Mouse (Mus musculus): ENCODE data around the gene Slc25a10. TPM values are rescaled to one million over a fixed set of nuclear protein-coding genes. Genes with fewer than 3 reads are reported as not detected.
A peak's percentile ranks its signal among the peaks of the same experiment; 100 is the strongest.

The Slc25a10 gene
- polyA plus RNA-seq, 1 experiment = 157 TPM

DNA sequence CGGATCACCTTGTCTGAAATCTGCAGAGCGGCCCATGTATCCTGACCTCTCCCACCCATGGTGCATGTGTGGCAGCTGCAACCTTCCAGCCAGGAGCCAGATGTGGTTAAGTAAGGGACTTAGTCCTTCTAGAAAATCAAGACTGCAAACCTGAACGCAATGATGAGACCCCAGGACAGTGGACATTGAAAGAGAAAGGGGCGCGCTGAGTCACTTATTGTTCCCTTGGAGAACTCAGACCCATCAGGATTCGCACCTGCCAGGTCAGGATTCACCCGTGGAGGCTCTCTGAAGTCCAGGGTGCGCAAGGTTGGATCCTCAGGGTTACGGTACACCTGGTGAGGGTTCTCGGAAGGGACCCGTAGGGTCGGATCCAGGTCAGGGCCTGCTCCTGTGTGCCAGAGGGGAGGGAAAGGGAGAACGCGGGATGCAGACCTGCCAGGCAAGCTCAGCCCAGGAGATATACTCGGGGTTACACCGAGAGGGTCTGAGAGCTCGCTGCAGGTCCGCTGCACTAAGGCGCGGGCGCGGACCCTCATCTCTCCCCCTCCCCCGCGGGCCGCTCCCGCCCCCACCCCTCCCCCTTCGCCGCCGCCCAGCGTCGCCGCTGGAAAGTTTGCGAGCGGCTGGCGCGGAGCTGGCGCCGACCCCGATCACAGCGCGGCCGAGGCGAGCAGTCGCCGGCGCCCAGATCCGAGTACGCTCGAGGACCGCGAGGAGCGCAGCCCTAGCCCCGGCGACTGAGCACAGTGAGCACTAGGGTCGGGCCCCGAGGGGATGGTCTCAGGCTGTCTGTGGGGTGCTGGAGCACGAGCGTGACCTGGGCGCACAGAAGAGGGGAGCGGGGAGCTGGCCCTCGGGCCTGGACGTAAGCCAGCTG, 38.7 kb downstream of the Slc25a10 start, which contains the start of gene Gcgr:
Gcgr (plus strand) TSS at position 615 of the 880 bp plus-strand sequence.
- H3K4me1 ChIP-seq (ENCODE audit: control insufficient read depth, insufficient read depth, low read length) = peaks cover 4% of the 10 kb centered on the region; the same call in 1 of the 2 replicates
- H3K4me3 ChIP-seq (replicated peaks; ENCODE audit: extremely low read depth, low read depth, low read length) = no peak within 1 kb of the TSS
- DNase-seq = no peak
- no peak for TF ChIP-seq POLR2A (IDR thresholded peaks at IDR 0.05; ENCODE audit: borderline replicate concordance, extremely low read depth, low read depth, low read length)
- no peak for TF ChIP-seq CTCF (IDR thresholded peaks at IDR 0.05; ENCODE audit: insufficient read depth, low read length)
- WGBS = 10% methylated on average over 58 of the region's 62 CpGs

- 24% methylated on average over 9 of the region's 9 CpGs for WGBS
- H3K4me3 ChIP-seq (replicated peaks; ENCODE audit: extremely low read depth, low read depth, low read length) = no peak overlapping the region
Observed at GRCm38 (mm10) chr11:120531646-120532045, 40.0 kb downstream of the Slc25a10 start.

DNA sequence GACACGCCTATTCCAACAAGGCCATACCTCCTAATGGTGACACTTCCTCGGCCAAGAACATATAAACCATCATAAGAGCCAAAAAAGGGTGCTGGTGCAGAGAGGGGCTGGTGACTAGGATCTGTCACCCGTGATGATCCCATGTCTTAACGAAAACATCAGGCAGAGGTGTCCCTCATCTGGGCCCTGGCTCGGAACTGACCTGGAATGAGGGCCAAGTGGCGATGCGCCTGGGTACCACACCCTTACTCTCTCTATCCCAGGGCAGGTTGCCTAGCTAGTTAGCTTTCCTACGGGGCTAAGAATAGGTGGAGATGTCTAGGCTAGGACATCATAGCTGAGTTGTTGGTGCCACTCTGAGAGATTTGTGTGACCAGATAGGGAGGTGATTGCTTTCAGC, 42.5 kb downstream of the Slc25a10 start:
- no peak for DNase-seq
- H3K4me3 ChIP-seq (replicated peaks; ENCODE audit: extremely low read depth, low read depth, low read length) = no peak overlapping the region
- 82% methylated on average over 8 of the region's 8 CpGs for WGBS
- no peak for TF ChIP-seq POLR2A (IDR thresholded peaks at IDR 0.05; ENCODE audit: borderline replicate concordance, extremely low read depth, low read depth, low read length)
- no peak for TF ChIP-seq CTCF (IDR thresholded peaks at IDR 0.05; ENCODE audit: insufficient read depth, low read length)
- H3K4me1 ChIP-seq (ENCODE audit: control insufficient read depth, insufficient read depth, low read length) = peaks cover 8% of the 10 kb centered on the region

More at GRCm38 (mm10) chr11:120531646-120532045, 40.0 kb downstream of the Slc25a10 start:
- no peak for TF ChIP-seq POLR2A (IDR thresholded peaks at IDR 0.05; ENCODE audit: borderline replicate concordance, extremely low read depth, low read depth, low read length)
- TF ChIP-seq CTCF (IDR thresholded peaks at IDR 0.05; ENCODE audit: insufficient read depth, low read length) = no peak
- no peak for DNase-seq
- peaks cover 4% of the 10 kb centered on the region; the same call in 1 of the 2 replicates for H3K4me1 ChIP-seq (ENCODE audit: control insufficient read depth, insufficient read depth, low read length)

- Histone ChIP-seq H3K4me3 (replicated peaks; ENCODE audit: extremely low read depth, low read depth, low read length) (no peak overlapping the region), H3K4me1 (ENCODE audit: control insufficient read depth, insufficient read depth, low read length) (peaks cover 18% of the 10 kb centered on the region)
- DNase-seq = no peak
- TF ChIP-seq CTCF (IDR thresholded peaks at IDR 0.05; ENCODE audit: insufficient read depth, low read length) (no peak), POLR2A (IDR thresholded peaks at IDR 0.05; ENCODE audit: borderline replicate concordance, extremely low read depth, low read depth, low read length) (no peak)
- WGBS = 74% methylated on average over 3 of the region's 3 CpGs
Observed at GRCm38 (mm10) chr11:120535145-120535544, 43.5 kb downstream of the Slc25a10 start.

- TF ChIP-seq CTCF (IDR thresholded peaks at IDR 0.05; ENCODE audit: insufficient read depth, low read length) = no peak
- TF ChIP-seq POLR2A (IDR thresholded peaks at IDR 0.05; ENCODE audit: borderline replicate concordance, extremely low read depth, low read depth, low read length) = no peak
- DNase-seq = no peak
- Histone ChIP-seq H3K4me1 (ENCODE audit: control insufficient read depth, insufficient read depth, low read length) (peaks cover 16% of the 10 kb centered on the region), H3K4me3 (replicated peaks; ENCODE audit: extremely low read depth, low read depth, low read length) (no peak overlapping the region)
- WGBS = 70% methylated on average over 3 of the region's 3 CpGs
Observed at GRCm38 (mm10) chr11:120535804-120536203, 44.2 kb downstream of the Slc25a10 start.

GRCm38 (mm10) chr11:120538485-120538884, 46.8 kb downstream of the Slc25a10 start:
- no peak for TF ChIP-seq POLR2A (IDR thresholded peaks at IDR 0.05; ENCODE audit: borderline replicate concordance, extremely low read depth, low read depth, low read length)
- TF ChIP-seq CTCF (IDR thresholded peaks at IDR 0.05; ENCODE audit: insufficient read depth, low read length) = no peak
- WGBS = 44% methylated on average over 3 of the region's 3 CpGs
- Histone ChIP-seq H3K4me3 (replicated peaks; ENCODE audit: extremely low read depth, low read depth, low read length) (no peak overlapping the region), H3K4me1 (ENCODE audit: control insufficient read depth, insufficient read depth, low read length) (peaks cover 14% of the 10 kb centered on the region)
- DNase-seq = peak; percentile 56

DNA sequence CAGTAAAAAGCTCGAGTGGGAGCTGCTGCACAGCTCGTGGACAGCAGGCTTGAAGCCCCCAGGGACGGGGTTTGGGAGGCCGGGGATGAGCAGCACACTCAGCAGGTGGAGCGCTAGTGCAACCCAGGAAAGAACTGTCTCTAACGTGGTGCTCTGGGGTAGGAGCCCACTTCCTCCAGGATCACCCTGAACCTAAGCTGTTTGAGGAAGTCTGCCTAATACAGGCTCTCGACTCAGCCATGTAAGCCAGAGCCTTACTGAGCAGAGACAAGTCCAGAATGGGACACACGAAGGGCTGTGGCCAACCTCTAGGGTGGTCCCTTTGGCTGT, 47.3 kb downstream of the Slc25a10 start:
- peak; percentile 40 for DNase-seq
- TF ChIP-seq CTCF (IDR thresholded peaks at IDR 0.05; ENCODE audit: insufficient read depth, low read length) (no peak), POLR2A (IDR thresholded peaks at IDR 0.05; ENCODE audit: borderline replicate concordance, extremely low read depth, low read depth, low read length) (no peak)
- Histone ChIP-seq H3K4me1 (ENCODE audit: control insufficient read depth, insufficient read depth, low read length) (peaks cover 14% of the 10 kb centered on the region), H3K4me3 (replicated peaks; ENCODE audit: extremely low read depth, low read depth, low read length) (no peak overlapping the region)
- WGBS = 39% methylated on average over 8 of the region's 8 CpGs

DNA sequence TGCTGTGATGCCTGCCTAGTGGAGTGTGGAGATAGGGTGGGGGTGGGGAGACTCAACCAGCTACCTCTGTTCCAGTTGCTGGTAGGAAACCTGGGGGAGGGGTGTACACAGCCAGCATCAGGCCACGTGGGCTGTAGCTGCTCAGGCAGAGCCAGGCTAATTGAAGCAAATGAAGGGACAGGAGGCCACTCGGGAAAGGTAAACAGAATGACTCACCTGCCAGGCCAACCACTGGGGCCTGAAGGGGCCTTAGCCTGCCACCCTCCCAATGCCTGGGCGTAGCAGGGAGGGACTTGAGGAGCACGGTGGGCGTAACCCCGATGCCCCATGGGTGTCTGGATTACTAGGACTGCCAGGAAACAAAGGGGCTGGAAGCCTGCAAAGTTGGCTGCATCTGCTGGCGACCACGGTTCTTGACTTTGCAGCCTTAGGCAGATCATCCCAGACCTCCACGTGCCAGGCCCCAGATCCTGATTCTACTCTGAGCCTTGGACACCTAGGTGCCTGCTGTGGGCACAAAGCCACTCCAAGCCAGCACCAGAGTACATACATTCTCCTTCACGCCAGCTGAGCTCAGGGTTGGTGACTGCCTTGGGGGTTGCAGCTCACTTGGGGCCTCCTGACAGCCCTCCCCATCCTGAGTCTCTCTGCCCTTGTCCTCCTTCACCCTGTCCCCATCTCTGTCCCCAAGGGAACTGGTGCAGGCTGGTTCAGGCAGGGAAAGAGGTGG, 47.8 kb downstream of the Slc25a10 start:
- peaks cover 14% of the 10 kb centered on the region for H3K4me1 ChIP-seq (ENCODE audit: control insufficient read depth, insufficient read depth, low read length)
- peak; percentile 63 for DNase-seq
- no peak overlapping the region for H3K4me3 ChIP-seq (replicated peaks; ENCODE audit: extremely low read depth, low read depth, low read length)
- 20% methylated on average over 10 of the region's 10 CpGs for WGBS
- TF ChIP-seq CTCF (IDR thresholded peaks at IDR 0.05; ENCODE audit: insufficient read depth, low read length) (no peak), POLR2A (IDR thresholded peaks at IDR 0.05; ENCODE audit: borderline replicate concordance, extremely low read depth, low read depth, low read length) (no peak)

- Histone ChIP-seq H3K4me3 (replicated peaks; ENCODE audit: extremely low read depth, low read depth, low read length) (no peak overlapping the region), H3K4me1 (ENCODE audit: control insufficient read depth, insufficient read depth, low read length) (peaks cover 14% of the 10 kb centered on the region)
- peak; percentile 39 for DNase-seq
- TF ChIP-seq CTCF (IDR thresholded peaks at IDR 0.05; ENCODE audit: insufficient read depth, low read length) (peak; percentile 61), POLR2A (IDR thresholded peaks at IDR 0.05; ENCODE audit: borderline replicate concordance, extremely low read depth, low read depth, low read length) (no peak)
- 32% methylated on average over 4 of the region's 4 CpGs for WGBS
Observed at GRCm38 (mm10) chr11:120541907-120542306, 50.3 kb downstream of the Slc25a10 start.

Measured in lung, adult 2 months (tissue).